Mouse (Mus musculus) midbrain, embryonic 14.5 days (tissue): ENCODE data around the gene Mtfr2. TPM values are rescaled to one million over a fixed set of nuclear protein-coding genes. Genes with fewer than 3 reads are reported as not detected.

ENCODE experiments used
- polyA plus RNA-seq: library from polyadenylated mRNA; unstranded; fragments of >200 nt; fragmentation: Nextera tagmentation; extraction: Ambion mirVana; gene quantifications from 2 replicates; pipeline ENCODE4 v1.2.1, GENCODE M21; 2014

Mtfr2 gene
- polyA plus RNA-seq, 1 experiment from 2014 or later: 0.68 TPM

Other genes with a start within 250 kb of the Mtfr2 start
- gene Map7, start 199.3 kb upstream of the Mtfr2 start, polyA plus RNA-seq: 5.2 and 5.3 TPM in 2 replicates
- gene Bclaf1, start 35.3 kb upstream of the Mtfr2 start, polyA plus RNA-seq: 113 and 148 TPM in 2 replicates